Mouse (Mus musculus) Patski (cell line): ENCODE results near the gene Retsat. TPM values are rescaled to one million over a fixed set of nuclear protein-coding genes. Genes with fewer than 3 reads are reported as not detected.
A peak's percentile ranks its signal among the peaks of the same experiment; 100 is the strongest.

Experiments
- ATAC-seq: fragments of 100-300 bp; one replicate; pipeline ENCODE4 v1.8.0; 2021
- CTCF ChIA-PET: fragments of 350-600 bp; sonication (Branson Sonifier 250); formaldehyde crosslinking; loops from one replicate; lab custom pipeline; 2022; ENCODE audit warnings: inconsistent platforms; lab: Charles Lee
- POLR2A ChIA-PET: fragments of 350-600 bp; sonication (Branson Sonifier 250); formaldehyde crosslinking; loops from one replicate; lab custom pipeline; 2022; ENCODE audit warnings: antibody characterized with exemption, inconsistent platforms; lab: Charles Lee
- DNase-seq: peaks from one replicate; pipeline ENCODE4 v3.0.0-alpha.2; 2011; ENCODE audit warnings: low read depth, low spot score
- H3K27me3 ChIP-seq: fragments of 371-371 bp; one replicate; pipeline ENCODE4 v1.5.1; 2021
- CTCF ChIP-seq: fragments of 100-300 bp; IDR thresholded peaks from one replicate; pipeline ENCODE4 v1.5.1; 2021
- in situ Hi-C: fragments of 300-500 bp; cut with MboI; formaldehyde crosslinking; loops from 3 replicates; pipeline ENCODE4 v1.11.1; 2018; ENCODE audit warnings: low pct_unique_long_range_greater_than_20kb, mixed read lengths
- polyA plus RNA-seq: library from polyadenylated mRNA; unstranded; gene quantifications from one replicate; pipeline ENCODE4 v1.2.3, GENCODE M21; 2021

The Retsat gene
- polyA plus RNA-seq, 1 experiment from 2014 or later = 86.5 TPM

GRCm38 (mm10) chr6:72565506-72565905, 32.8 kb upstream of the Retsat start:
- H3K27me3 ChIP-seq = no peaks in the 10 kb centered on the region
- DNase-seq = no peak
- ChIA-PET POLR2A (no interaction called here), CTCF (interaction anchor here (1.7 kb wide), 2 partner anchors 31 to 138 kb away, joined by 5 to 8 read pairs; no protein-coding TSS in a partner anchor)
- TF ChIP-seq CTCF = no peak
- ATAC-seq = no peak
- in situ Hi-C loops = loop anchor here (25.0 kb wide), 1 partner anchor 578 kb away; no protein-coding TSS in a partner anchor

- DNase-seq (no peak), ATAC-seq (peak; percentile 58)
- ChIA-PET CTCF (interaction anchor here (1.7 kb wide), 2 partner anchors 31 to 139 kb away, joined by 5 to 8 read pairs; no protein-coding TSS in a partner anchor), POLR2A (interaction anchor here (0.5 kb wide), 1 partner anchor 12 kb away, joined by 3 read pairs; no protein-coding TSS in a partner anchor)
- no peak for TF ChIP-seq CTCF
- in situ Hi-C loops = loop anchor here (25.0 kb wide), 1 partner anchor 579 kb away; no protein-coding TSS in a partner anchor
- H3K27me3 ChIP-seq = no peaks in the 10 kb centered on the region
These were observed 32.2 kb upstream of the Retsat start for GRCm38 (mm10) chr6:72566044-72566443.

GRCm38 (mm10) chr6:72567508-72567907, 30.8 kb upstream of the Retsat start:
- DNase-seq = no peak
- in situ Hi-C loops = loop anchor here (25.0 kb wide), 1 partner anchor 580 kb away; no protein-coding TSS in a partner anchor
- no peaks in the 10 kb centered on the region for H3K27me3 ChIP-seq
- ChIA-PET CTCF (interaction anchor here (1.8 kb wide), 1 partner anchor 33 kb away, joined by 8 read pairs; no protein-coding TSS in a partner anchor), POLR2A (no interaction called here)
- ATAC-seq = no peak
- TF ChIP-seq CTCF = no peak

- no peaks in the 10 kb centered on the region for H3K27me3 ChIP-seq
- TF ChIP-seq CTCF = no peak
- ChIA-PET POLR2A (no interaction called here), CTCF (interaction anchor here (0.6 to 1.8 kb wide), 2 partner anchors 28 to 34 kb away, joined by 3 to 8 read pairs; no protein-coding TSS in a partner anchor)
- DNase-seq (no peak), ATAC-seq (no peak)
- in situ Hi-C loops = loop anchor here (25.0 kb wide), 1 partner anchor 581 kb away; no protein-coding TSS in a partner anchor
These were observed 29.5 kb upstream of the Retsat start for GRCm38 (mm10) chr6:72568736-72569135.

- H3K27me3 ChIP-seq = no peaks in the 10 kb centered on the region
- POLR2A ChIA-PET = no interaction called here
- DNase-seq = no peak
- TF ChIP-seq CTCF = no peak
- in situ Hi-C loops = loop anchor here (5.0 to 25.0 kb wide), 3 partner anchors 34 to 584 kb away; no protein-coding TSS in a partner anchor
- CTCF ChIA-PET = interaction anchor here (1.0 kb wide), 1 partner anchor 36 kb away, joined by 3 read pairs; no protein-coding TSS in a partner anchor
- ATAC-seq = no peak
These were observed 27.5 kb upstream of the Retsat start for GRCm38 (mm10) chr6:72570644-72571397.

- ChIA-PET POLR2A (no interaction called here), CTCF (no interaction called here)
- DNase-seq = no peak
- in situ Hi-C loops = loop anchor here (5.0 to 25.0 kb wide), 3 partner anchors 35 to 585 kb away; no protein-coding TSS in a partner anchor
- no peak for TF ChIP-seq CTCF
- H3K27me3 ChIP-seq = no peaks in the 10 kb centered on the region
- ATAC-seq = no peak
These were observed 26.4 kb upstream of the Retsat start for GRCm38 (mm10) chr6:72571826-72572225.

- ATAC-seq (no peak), DNase-seq (no peak)
- CTCF ChIA-PET = no interaction called here
- no peak for TF ChIP-seq CTCF
- H3K27me3 ChIP-seq = no peaks in the 10 kb centered on the region
- POLR2A ChIA-PET = interaction anchor here (0.6 kb wide), 1 partner anchor 20 kb away, joined by 4 read pairs; no protein-coding TSS in a partner anchor
- in situ Hi-C loops = no loop called here
These were observed 22.2 kb upstream of the Retsat start for GRCm38 (mm10) chr6:72576041-72576440.

- ATAC-seq (no peak), DNase-seq (no peak)
- ChIA-PET POLR2A (no interaction called here), CTCF (interaction anchor here (1.7 kb wide), 1 partner anchor 8 kb away, joined by 5 read pairs; no protein-coding TSS in a partner anchor)
- in situ Hi-C loops = no loop called here
- H3K27me3 ChIP-seq = no peaks in the 10 kb centered on the region
- TF ChIP-seq CTCF = no peak
These were observed 16.5 kb upstream of the Retsat start for GRCm38 (mm10) chr6:72581625-72582382.

GRCm38 (mm10) chr6:72583211-72583839, 14.9 kb upstream of the Retsat start:
- TF ChIP-seq CTCF = no peak
- H3K27me3 ChIP-seq = no peaks in the 10 kb centered on the region
- no peak for ATAC-seq
- CTCF ChIA-PET = interaction anchor here (1.7 kb wide), 1 partner anchor 10 kb away, joined by 5 read pairs; no protein-coding TSS in a partner anchor
- POLR2A ChIA-PET = no interaction called here
- DNase-seq = no peak
- in situ Hi-C loops = no loop called here

GRCm38 (mm10) chr6:72584154-72584553, 14.1 kb upstream of the Retsat start:
- in situ Hi-C loops = no loop called here
- ChIA-PET POLR2A (no interaction called here), CTCF (no interaction called here)
- no peaks in the 10 kb centered on the region for H3K27me3 ChIP-seq
- no peak for TF ChIP-seq CTCF
- ATAC-seq = no peak
- no peak for DNase-seq
